18 mouse cellular contexts compared by ENCODE assay signal in the genomic region with DNA sequence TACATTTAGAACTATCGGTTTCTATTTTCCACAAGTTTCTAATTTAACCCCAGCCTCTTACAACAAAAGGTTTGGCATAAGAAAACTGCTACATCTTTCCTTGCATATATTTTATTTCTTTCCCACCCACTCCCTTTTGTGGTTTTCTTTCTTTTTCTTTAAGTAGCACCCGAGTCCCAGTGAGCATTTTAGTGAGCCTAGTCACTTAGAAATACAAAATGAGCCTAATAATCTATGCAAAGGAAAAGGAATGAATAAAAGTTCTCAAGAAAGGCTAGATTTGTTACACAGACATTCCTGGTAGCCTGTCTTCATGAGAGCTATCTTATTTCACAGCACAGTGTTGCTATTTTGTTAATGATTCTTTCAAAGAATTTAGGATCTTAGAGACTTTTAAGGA. TPM values are rescaled to one million over a fixed set of nuclear protein-coding genes. Genes with fewer than 3 reads are reported as not detected.
A peak's percentile ranks its signal among the peaks of the same experiment; 100 is the strongest.
DNase-seq lines count a peak whose midpoint lies in the region; ATAC-seq and TF ChIP-seq lines count a peak whose summit lies in the region.
"Had no signal": no experiment of that assay in that cellular context is flagged by ENCODE, and none has a peak within 500 bp of the region (broad histone marks: within the 10 kb centered on the region; RNA-seq: fewer than 3 reads in every experiment).

No protein-coding gene starts in this region.

- H3K27me3 ChIP-seq in hindbrain, embryonic 13.5 days: no peaks in the 10 kb centered on the region
- H3K27me3 ChIP-seq in hindbrain, embryonic 10.5 days (ENCODE audit: insufficient read depth, poor library complexity, severe bottlenecking): peaks cover 25% of the 10 kb centered on the region
- H3K27me3 ChIP-seq in forebrain, embryonic 16.5 days (replicated peaks; ENCODE audit: control insufficient read depth, insufficient read depth, low read length): no peaks in the 10 kb centered on the region
- no peaks in the 10 kb centered on the region for H3K27me3 ChIP-seq in midbrain, embryonic 16.5 days (ENCODE audit: control insufficient read depth, insufficient read depth, low read depth, low read length)

- WGBS in hindbrain, embryonic 13.5 days: 40% methylated on average over 2 of the region's 2 CpGs
- 60% methylated on average over 2 of the region's 2 CpGs for WGBS in hindbrain, embryonic 10.5 days
- 4% methylated on average over 2 of the region's 2 CpGs for WGBS in forebrain, embryonic 16.5 days
- 33% methylated on average over 2 of the region's 2 CpGs for WGBS in midbrain, embryonic 16.5 days

- no peak for DNase-seq in hindbrain, embryonic 10.5 days (ENCODE audit: low spot score)
- DNase-seq in lung, postnatal 10 days: no peak
- DNase-seq in cerebellum, postnatal 14 days: no peak
- no peak for DNase-seq in spleen, adult 18-20 months
- DNase-seq: adrenal gland, adult 8-10 months; cerebellum, postnatal 36 days; kidney, adult 8-10 months; kidney, postnatal 36 days; liver, postnatal 0 days; lung, postnatal 4 days; thymus, postnatal 4 days had no signal

- peak overlapping the region; percentile 28; the same call in 1 of the 2 replicates for H3K4me3 ChIP-seq in hindbrain, embryonic 13.5 days
- H3K4me3 ChIP-seq in hindbrain, embryonic 10.5 days: no peak overlapping the region
- peak overlapping the region; percentile 92; the same call in 1 of the 2 replicates for H3K4me3 ChIP-seq in cortical plate, adult 2 months (ENCODE audit: insufficient read depth, low read length)
- H3K4me3 ChIP-seq in forebrain, embryonic 16.5 days (replicated peaks; ENCODE audit: low read length): no peak overlapping the region; the same call in 1 of the 2 replicates
- H3K4me3 ChIP-seq in midbrain, embryonic 16.5 days (ENCODE audit: low read depth, low read length): peak overlapping the region; percentile 33
- H3K4me3 ChIP-seq: limb, embryonic 15.5 days had no signal

- H3K27ac ChIP-seq in hindbrain, embryonic 13.5 days: peak overlapping the region; percentile 35; the same call in 1 of the 2 replicates
- no peak overlapping the region for H3K27ac ChIP-seq in hindbrain, embryonic 10.5 days
- H3K27ac ChIP-seq in cortical plate, adult 2 months (ENCODE audit: insufficient read depth, low read length): no peak overlapping the region
- H3K27ac ChIP-seq in forebrain, embryonic 16.5 days (ENCODE audit: low read length): no peak overlapping the region
- no peak overlapping the region for H3K27ac ChIP-seq in midbrain, embryonic 16.5 days (ENCODE audit: low read length)
- H3K27ac ChIP-seq: limb, embryonic 15.5 days had no signal

- no peaks in the 10 kb centered on the region for H3K36me3 ChIP-seq in hindbrain, embryonic 13.5 days
- H3K36me3 ChIP-seq in hindbrain, embryonic 10.5 days: no peaks in the 10 kb centered on the region
- H3K36me3 ChIP-seq in forebrain, embryonic 16.5 days (ENCODE audit: control insufficient read depth, insufficient read depth): no peaks in the 10 kb centered on the region
- H3K36me3 ChIP-seq in midbrain, embryonic 16.5 days (ENCODE audit: control insufficient read depth, insufficient read depth, low read length): no peaks in the 10 kb centered on the region
- H3K36me3 ChIP-seq: limb, embryonic 15.5 days had no signal

- TF ChIP-seq POLR2A in cortical plate, adult 2 months (IDR thresholded peaks at IDR 0.05; ENCODE audit: extremely low read depth, insufficient read depth, low read length): no peak

- peaks cover 26% of the 10 kb centered on the region for H3K4me1 ChIP-seq in hindbrain, embryonic 13.5 days (replicated peaks)
- peaks cover 19% of the 10 kb centered on the region for H3K4me1 ChIP-seq in hindbrain, embryonic 10.5 days (replicated peaks)
- H3K4me1 ChIP-seq in cortical plate, adult 2 months (ENCODE audit: control insufficient read depth, insufficient read depth, low read length): peaks cover 2% of the 10 kb centered on the region
- peaks cover 8% of the 10 kb centered on the region for H3K4me1 ChIP-seq in forebrain, embryonic 16.5 days (replicated peaks; ENCODE audit: control insufficient read depth, insufficient read depth, low read length)
- peaks cover 15% of the 10 kb centered on the region for H3K4me1 ChIP-seq in midbrain, embryonic 16.5 days (ENCODE audit: control insufficient read depth, insufficient read depth, low read length)

- H3K4me2 ChIP-seq in hindbrain, embryonic 13.5 days: peak overlapping the region; percentile 50
- peak overlapping the region; percentile 46 for H3K4me2 ChIP-seq in forebrain, embryonic 16.5 days (ENCODE audit: low read length)
- peak overlapping the region; percentile 56 for H3K4me2 ChIP-seq in midbrain, embryonic 16.5 days (ENCODE audit: low read length)
- H3K4me2 ChIP-seq: limb, embryonic 15.5 days had no signal

- no peak for TF ChIP-seq CTCF in cortical plate, adult 2 months (IDR thresholded peaks at IDR 0.05; ENCODE audit: extremely low read depth, insufficient read depth, low read length)

- ATAC-seq in hindbrain, embryonic 13.5 days (ENCODE audit: low FRiP score): no peak
- ATAC-seq in forebrain, embryonic 16.5 days: peak; percentile 14; the same call in 1 of the 2 replicates
- no peak for ATAC-seq in midbrain, embryonic 16.5 days
- ATAC-seq: inflammation-experienced regulatory T-cells, adult 6 months; liver, postnatal 0 days had no signal

- no peaks in the 10 kb centered on the region for H3K9me3 ChIP-seq in hindbrain, embryonic 13.5 days
- no peaks in the 10 kb centered on the region for H3K9me3 ChIP-seq in hindbrain, embryonic 10.5 days
- no peaks in the 10 kb centered on the region for H3K9me3 ChIP-seq in forebrain, embryonic 16.5 days (ENCODE audit: control insufficient read depth, low read length)
- no peaks in the 10 kb centered on the region for H3K9me3 ChIP-seq in midbrain, embryonic 16.5 days (replicated peaks; ENCODE audit: control insufficient read depth, low read length, poor library complexity, severe bottlenecking)
- H3K9me3 ChIP-seq: limb, embryonic 15.5 days had no signal

- H3K9ac ChIP-seq in hindbrain, embryonic 13.5 days: no peak overlapping the region
- H3K9ac ChIP-seq in forebrain, embryonic 16.5 days (replicated peaks; ENCODE audit: low read depth, low read length): no peak overlapping the region
- H3K9ac ChIP-seq in midbrain, embryonic 16.5 days (ENCODE audit: low read depth, low read length): no peak overlapping the region
- H3K9ac ChIP-seq: limb, embryonic 15.5 days; liver, postnatal 0 days had no signal

RNA-seq across cellular contexts. Expression of a gene that starts 7.3 kb away (rescaled TPM):
- 14.2 and 16.1 TPM in 2 replicates for polyA plus RNA-seq in hindbrain, embryonic 13.5 days (2015; fragmentation: Nextera tagmentation; extraction: Ambion mirVana)
- 1.2 and 1.8 TPM in 2 replicates for polyA plus RNA-seq in hindbrain, embryonic 10.5 days (2016; fragmentation: Nextera tagmentation; extraction: Ambion mirVana)
- polyA plus RNA-seq in cortical plate, adult 2 months (2012; rRNA removed): 73.6 and 83.9 TPM in 2 replicates
- polyA plus RNA-seq in forebrain, embryonic 16.5 days (2015; fragmentation: Nextera tagmentation; extraction: Ambion mirVana): 12.0 and 15.8 TPM in 2 replicates
- polyA plus RNA-seq in midbrain, embryonic 16.5 days (2015; fragmentation: Nextera tagmentation; extraction: Ambion mirVana): 21.6 and 21.9 TPM in 2 replicates
- polyA plus RNA-seq: heart, postnatal 0 days; liver, postnatal 0 days had no signal

Comparison
In these comparisons a context has a peak if more than half of its experiments do, and no peak if none do; other contexts are left out.
1. H3K4me3 ChIP-seq: peak in hindbrain, embryonic 13.5 days (single experiment), cortical plate, adult 2 months (single experiment) and midbrain, embryonic 16.5 days (single experiment); none in hindbrain, embryonic 10.5 days (single experiment) and forebrain, embryonic 16.5 days (single experiment).
2. Peak in every context shown above with its lines, with median percentiles within 50 percentile points of each other: H3K4me2 ChIP-seq.